9 mouse cellular contexts compared by ENCODE assay signal in the genomic region with DNA sequence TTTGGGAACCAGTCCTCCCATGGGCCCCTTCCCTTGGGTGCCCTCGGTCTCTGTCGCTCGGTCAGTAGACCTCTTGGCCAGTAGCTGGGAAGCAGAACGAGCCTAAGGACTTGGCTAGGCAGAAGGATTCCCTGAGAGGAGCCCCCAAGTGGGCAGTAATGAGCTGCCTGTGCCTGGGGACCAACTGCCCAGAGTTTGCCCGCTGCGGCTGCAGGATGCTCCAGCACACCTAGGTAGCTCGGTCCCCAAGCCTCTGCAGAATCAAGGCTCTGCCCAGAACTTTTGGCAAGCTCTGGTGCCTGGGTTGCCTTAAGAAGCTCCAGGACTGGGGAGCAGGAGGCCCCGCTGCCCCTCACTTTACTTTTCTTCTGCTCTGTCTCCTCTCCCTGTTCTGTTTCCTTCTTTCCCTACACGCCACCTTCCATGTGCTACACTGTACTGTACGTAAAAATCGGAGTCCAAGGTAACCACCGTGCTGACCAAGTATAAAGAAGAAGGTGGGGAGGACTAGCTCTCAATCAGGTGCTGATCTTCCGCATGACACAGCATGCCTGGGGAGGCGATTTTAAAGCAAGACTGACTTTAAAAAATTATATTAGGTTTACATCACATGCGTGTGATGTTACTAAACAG. TPM values are rescaled to one million over a fixed set of nuclear protein-coding genes. Genes with fewer than 3 reads are reported as not detected.
DNase-seq lines count a peak whose midpoint lies in the region; ATAC-seq lines count a peak whose summit lies in the region.
"Had no signal": no experiment of that assay in that cellular context is flagged by ENCODE, and none has a peak within 500 bp of the region (broad histone marks: within the 10 kb centered on the region; RNA-seq: fewer than 3 reads in every experiment).

No protein-coding gene starts in this region.

- no peak overlapping the region for H3K27ac ChIP-seq in embryonic facial prominence, embryonic 12.5 days
- H3K27ac ChIP-seq in intestine, embryonic 15.5 days: no peak overlapping the region
- H3K27ac ChIP-seq in midbrain, embryonic 14.5 days (replicated peaks; ENCODE audit: low read depth, low read length): peak overlapping the region; percentile 33; the same call in 1 of the 2 replicates
- H3K27ac ChIP-seq: macrophage had no signal

- peak overlapping the region; percentile 90 for H3K4me2 ChIP-seq in embryonic facial prominence, embryonic 12.5 days (replicated peaks)
- peak overlapping the region; percentile 93 for H3K4me2 ChIP-seq in intestine, embryonic 15.5 days (replicated peaks)
- H3K4me2 ChIP-seq in midbrain, embryonic 14.5 days (ENCODE audit: low read length): peak overlapping the region; percentile 94

- H3K27me3 ChIP-seq in embryonic facial prominence, embryonic 12.5 days: peaks cover 38% of the 10 kb centered on the region
- peaks cover 13% of the 10 kb centered on the region for H3K27me3 ChIP-seq in intestine, embryonic 15.5 days (replicated peaks)
- H3K27me3 ChIP-seq in midbrain, embryonic 14.5 days (ENCODE audit: control insufficient read depth, insufficient read depth, low read length): peaks cover 10% of the 10 kb centered on the region

- no peaks in the 10 kb centered on the region for H3K36me3 ChIP-seq in embryonic facial prominence, embryonic 12.5 days
- no peaks in the 10 kb centered on the region for H3K36me3 ChIP-seq in intestine, embryonic 15.5 days
- no peaks in the 10 kb centered on the region for H3K36me3 ChIP-seq in midbrain, embryonic 14.5 days (ENCODE audit: control insufficient read depth, insufficient read depth, low read length)

- H3K4me1 ChIP-seq in embryonic facial prominence, embryonic 12.5 days: peaks cover 5% of the 10 kb centered on the region; the same call in 1 of the 2 replicates
- H3K4me1 ChIP-seq in intestine, embryonic 15.5 days (replicated peaks): peaks cover 6% of the 10 kb centered on the region; the same call in 1 of the 2 replicates
- H3K4me1 ChIP-seq in midbrain, embryonic 14.5 days (ENCODE audit: control insufficient read depth, insufficient read depth, low read length): peaks cover 4% of the 10 kb centered on the region; the same call in 1 of the 2 replicates

- DNase-seq in right cerebral cortex, adult 18-20 months: peak; percentile 39
- DNase-seq in right cerebral cortex, postnatal 4 days: no peak
- peak; percentile 65 for DNase-seq in midbrain, embryonic 14.5 days
- DNase-seq in spleen, adult 12 weeks (ENCODE audit: low spot score): no peak
- no peak for DNase-seq in thymus, postnatal 0 days (ENCODE audit: low spot score)
- DNase-seq in heart, adult 18-20 months: no peak

- peak overlapping the region; percentile 47 for H3K4me3 ChIP-seq in embryonic facial prominence, embryonic 12.5 days
- peak overlapping the region; percentile 60 for H3K4me3 ChIP-seq in intestine, embryonic 15.5 days (replicated peaks)
- H3K4me3 ChIP-seq in midbrain, embryonic 14.5 days (replicated peaks; ENCODE audit: low read depth, low read length): peak overlapping the region; percentile 65

- ATAC-seq in embryonic facial prominence, embryonic 12.5 days (ENCODE audit: insufficient number of reproducible peaks, insufficient read depth, low FRiP score, low TSS enrichment): 0 out of 2 replicates have a peak, but pooled peaks have one; percentile 28
- peak; percentile 47 for ATAC-seq in intestine, embryonic 15.5 days
- ATAC-seq in midbrain, embryonic 14.5 days (ENCODE audit: low FRiP score, low TSS enrichment): peak; percentile 44; the same call in 1 of the 2 replicates

- H3K9me3 ChIP-seq in embryonic facial prominence, embryonic 12.5 days: no peaks in the 10 kb centered on the region
- H3K9me3 ChIP-seq in intestine, embryonic 15.5 days: no peaks in the 10 kb centered on the region
- no peaks in the 10 kb centered on the region for H3K9me3 ChIP-seq in midbrain, embryonic 14.5 days (ENCODE audit: control insufficient read depth, low read length)

- 21% methylated on average over 15 of the region's 15 CpGs for WGBS in embryonic facial prominence, embryonic 12.5 days
- WGBS in intestine, embryonic 15.5 days: 22% methylated on average over 15 of the region's 15 CpGs
- 22% methylated on average over 15 of the region's 15 CpGs for WGBS in midbrain, embryonic 14.5 days

- peak overlapping the region; percentile 47 for H3K9ac ChIP-seq in embryonic facial prominence, embryonic 12.5 days
- peak overlapping the region; percentile 46 for H3K9ac ChIP-seq in intestine, embryonic 15.5 days
- H3K9ac ChIP-seq in midbrain, embryonic 14.5 days (replicated peaks; ENCODE audit: low read length): peak overlapping the region; percentile 62

RNA-seq across cellular contexts. Expression of a gene that starts 1.0 kb away (rescaled TPM):
- 10.5 and 11.1 TPM in 2 replicates for polyA plus RNA-seq in embryonic facial prominence, embryonic 12.5 days (2016; fragmentation: Nextera tagmentation; extraction: Ambion mirVana)
- 12.9 and 13.4 TPM in 2 replicates for polyA plus RNA-seq in intestine, embryonic 15.5 days (2015; fragmentation: Nextera tagmentation; extraction: Ambion mirVana)
- polyA plus RNA-seq in midbrain, embryonic 14.5 days (2014; fragmentation: Nextera tagmentation; extraction: Ambion mirVana): 49.4 and 49.8 TPM in 2 replicates
- 24.5 and 27.7 TPM in 2 replicates for polyA plus RNA-seq in thymus, postnatal 0 days (2015; fragmentation: Nextera tagmentation; extraction: Ambion mirVana)
- 10 to 100 TPM; 20.5 to 23.0 TPM for total RNA-seq in heart, adult 18-20 months (2021)

Comparison
In these comparisons a context has a peak if more than half of its experiments do, and no peak if none do; other contexts are left out.
1. DNase-seq: peak in right cerebral cortex, adult 18-20 months (single experiment) and midbrain, embryonic 14.5 days (single experiment); none in right cerebral cortex, postnatal 4 days (single experiment), spleen, adult 12 weeks (single experiment), thymus, postnatal 0 days (single experiment) and heart, adult 18-20 months (0 of 2).
2. Peak in every context shown above with its lines, with median percentiles within 50 percentile points of each other: ATAC-seq, H3K4me2 ChIP-seq, H3K4me3 ChIP-seq and H3K9ac ChIP-seq.